Mouse (Mus musculus) testis, adult 2 months (tissue): Measurements from ENCODE around the gene Gm5485.

Experiments used
- CTCF ChIP-seq: fragments of 200-500 bp; IDR thresholded peaks from 2 replicates; pipeline ENCODE4 v1.5.1; 2012; ENCODE audit warnings: low read depth, mild to moderate bottlenecking, inconsistent platforms, low read length, moderate library complexity; ENCODE audit not compliant: control insufficient read depth, insufficient read depth, insufficient replicate concordance
- POLR2A ChIP-seq: fragments of 200-500 bp; IDR thresholded peaks from 2 replicates; pipeline ENCODE4 v1.6.1; 2012; ENCODE audit warnings: low read depth, mild to moderate bottlenecking, inconsistent platforms, low read length, moderate library complexity; ENCODE audit not compliant: control insufficient read depth

- TF ChIP-seq CTCF (no peak), POLR2A (no peak)
These were observed 8.2 kb downstream of the Gm5485 start for GRCm38 (mm10) chr16:48404009-48404408.
